Mouse (Mus musculus) small intestine, adult 2 months (tissue): ENCODE data around the gene Gpld1. TPM values are rescaled to one million over a fixed set of nuclear protein-coding genes. Genes with fewer than 3 reads are reported as not detected.
"Not testable (repeated sequence)": the region's sequence is repeated elsewhere in the genome, so short reads cannot be mapped to it uniquely, and the experiment has no call there.

ENCODE experiments used
- H3K27ac ChIP-seq: fragments of 200-500 bp; 2 replicates; pipeline ENCODE4 v1.5.1; 2012; ENCODE audit warnings: low read depth, low read length, control low read depth, inconsistent platforms; ENCODE audit not compliant: insufficient read depth
- H3K27me3 ChIP-seq: fragments of 200-500 bp; 2 replicates; pipeline ENCODE4 v1.6.1; 2012; ENCODE audit warnings: mild to moderate bottlenecking, moderate library complexity, low read length, inconsistent platforms; ENCODE audit not compliant: control insufficient read depth, insufficient read depth
- H3K36me3 ChIP-seq: fragments of 200-500 bp; 2 replicates; pipeline ENCODE4 v1.6.1; 2012; ENCODE audit warnings: mild to moderate bottlenecking, low read length, control low read depth, inconsistent platforms; ENCODE audit not compliant: control insufficient read depth, insufficient read depth
- H3K4me1 ChIP-seq: fragments of 200-500 bp; 2 replicates; pipeline ENCODE4 v1.6.1; 2012; ENCODE audit warnings: low read length, inconsistent platforms, mixed read lengths; ENCODE audit not compliant: control insufficient read depth, insufficient read depth, insufficient read length
- H3K4me3 ChIP-seq: fragments of 200-500 bp; 2 replicates; pipeline ENCODE4 v1.5.1; 2012; ENCODE audit warnings: low read depth, mild to moderate bottlenecking, control low read depth, inconsistent platforms, low read length, moderate library complexity
- CTCF ChIP-seq: fragments of 200-500 bp; IDR thresholded peaks from 2 replicates; pipeline ENCODE4 v1.5.1; 2012; ENCODE audit warnings: low read depth, mild to moderate bottlenecking, control low read depth, inconsistent platforms, low read length, moderate library complexity, mixed read lengths; ENCODE audit not compliant: insufficient replicate concordance, insufficient read length; ENCODE audit errors: extremely low read depth
- POLR2A ChIP-seq: fragments of 200-500 bp; IDR thresholded peaks from 2 replicates; pipeline ENCODE4 v1.6.1; 2012; ENCODE audit warnings: low read depth, mild to moderate bottlenecking, control low read depth, inconsistent platforms, low read length, moderate library complexity
- WGBS: fragments of 180-500 bp; shearing (Covaris S2); methylation state at CpG from one replicate; pipeline ENCODE4 v1.1.7; 2018; 5-methylcytosine and 5-hydroxymethylcytosine counted together
- polyA plus RNA-seq: library from polyadenylated mRNA; depleted of rRNA; stranded (reverse); fragments of >200 nt; gene quantifications from 2 replicates; pipeline ENCODE4 v1.2.3, GENCODE M21; 2012

Gpld1 gene
- polyA plus RNA-seq, 1 experiment, result 1.7 TPM

DNA sequence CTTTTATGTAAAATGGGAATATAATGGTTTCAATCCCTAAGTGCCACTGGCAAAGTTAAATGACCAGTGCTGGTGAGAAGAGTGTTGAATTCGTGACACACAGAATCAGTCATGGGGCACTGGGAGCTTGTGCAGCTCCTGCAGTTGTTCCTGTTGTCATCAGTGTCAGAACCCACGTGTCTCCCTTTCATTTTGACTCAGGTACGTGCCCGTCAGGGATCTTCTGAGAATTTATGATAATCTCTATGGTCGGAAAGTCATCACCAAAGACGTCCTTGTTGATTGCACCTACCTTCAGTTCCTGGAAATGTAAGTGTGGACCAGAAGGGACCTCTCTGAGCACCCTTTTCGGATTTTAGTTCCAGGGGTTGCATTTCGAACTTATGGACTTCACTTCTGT is 19.2 kb downstream of the Gpld1 start:
- 82% methylated on average over 8 of the region's 8 CpGs for WGBS
- Histone ChIP-seq H3K27me3 (no peaks in the 10 kb centered on the region), H3K4me1 (peaks cover 4% of the 10 kb centered on the region; the same call in 1 of the 2 replicates), H3K4me3 (no peak overlapping the region), H3K36me3 (no peaks in the 10 kb centered on the region), H3K27ac (no peak overlapping the region)
- no peak for TF ChIP-seq POLR2A
- no peak for TF ChIP-seq CTCF

DNA sequence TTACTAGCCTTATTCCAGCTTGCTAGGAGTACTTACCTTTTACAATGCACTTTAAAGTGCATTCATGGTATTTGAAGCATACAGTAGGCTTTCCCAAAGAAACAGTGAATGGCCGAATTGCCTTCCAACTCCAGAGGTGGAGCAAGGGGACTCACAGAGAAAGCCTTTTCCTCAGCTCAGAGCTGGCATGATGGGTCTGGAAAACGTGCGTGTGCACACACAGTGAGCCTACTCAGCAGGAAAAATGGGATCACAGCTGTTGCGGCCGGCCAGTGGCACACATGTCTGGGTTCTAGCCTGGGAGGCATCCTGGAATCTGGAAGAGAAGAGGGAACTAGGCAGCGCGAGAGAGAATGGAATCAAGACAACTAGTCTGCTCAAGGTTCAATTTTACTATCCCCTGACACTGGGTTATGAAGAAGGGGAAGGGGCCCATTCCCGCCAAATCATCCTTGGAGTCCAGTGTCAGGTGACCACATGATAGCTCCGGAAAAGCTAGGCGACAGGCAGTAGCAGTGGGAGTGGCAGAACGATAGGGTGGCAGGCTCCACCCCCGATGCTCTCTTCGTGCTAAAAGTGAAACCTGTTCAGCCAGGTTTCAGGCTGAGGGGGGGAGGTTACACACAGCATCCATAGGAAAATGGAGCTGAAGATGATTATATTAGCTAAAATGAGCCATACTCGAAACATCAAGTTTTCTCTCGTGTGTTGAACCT is 22.3 kb downstream of the Gpld1 start:
- Histone ChIP-seq H3K4me3 (peak overlapping the region; percentile 40), H3K27ac (no peak overlapping the region), H3K36me3 (no peaks in the 10 kb centered on the region), H3K4me1 (peaks cover 4% of the 10 kb centered on the region; the same call in 1 of the 2 replicates), H3K27me3 (no peaks in the 10 kb centered on the region)
- no peak for TF ChIP-seq POLR2A
- TF ChIP-seq CTCF, result no peak
- WGBS, result 10% methylated on average over 15 of the region's 15 CpGs

DNA sequence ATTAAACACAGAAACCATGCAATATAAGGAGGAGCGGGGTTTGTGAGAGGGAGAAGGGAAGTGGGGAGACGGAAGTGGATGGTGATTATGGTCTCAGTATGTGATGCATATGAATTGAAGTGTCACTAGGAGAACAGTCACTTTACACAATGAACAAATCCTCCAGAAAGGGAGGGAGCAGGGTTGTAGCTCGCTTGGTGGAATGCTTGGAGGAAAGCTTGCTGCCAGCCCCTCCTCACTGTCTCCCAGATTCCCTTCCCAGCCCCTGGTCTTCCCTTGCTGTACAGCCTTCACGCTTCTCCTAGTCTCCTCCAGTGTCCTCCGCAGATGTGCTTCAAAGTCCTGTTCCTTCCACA is 22.9 kb downstream of the Gpld1 start:
- no peak overlapping the region for H3K27ac ChIP-seq
- peaks cover 4% of the 10 kb centered on the region; the same call in 1 of the 2 replicates for H3K4me1 ChIP-seq
- WGBS, result 44% methylated on average over 5 of the region's 5 CpGs
- no peaks in the 10 kb centered on the region for H3K27me3 ChIP-seq
- TF ChIP-seq CTCF, result no peak
- no peak for TF ChIP-seq POLR2A
- peak overlapping the region; percentile 40; the same call in 1 of the 2 replicates for H3K4me3 ChIP-seq
- H3K36me3 ChIP-seq, result no peaks in the 10 kb centered on the region

- not testable (repeated sequence) for H3K36me3 ChIP-seq, H3K4me3 ChIP-seq, H3K27me3 ChIP-seq, H3K27ac ChIP-seq, H3K4me1 ChIP-seq
- 43% methylated on average over 3 of the region's 3 CpGs for WGBS
Measured at GRCm38 (mm10) chr13:24971776-24972175, 28.8 kb downstream of the Gpld1 start.

DNA sequence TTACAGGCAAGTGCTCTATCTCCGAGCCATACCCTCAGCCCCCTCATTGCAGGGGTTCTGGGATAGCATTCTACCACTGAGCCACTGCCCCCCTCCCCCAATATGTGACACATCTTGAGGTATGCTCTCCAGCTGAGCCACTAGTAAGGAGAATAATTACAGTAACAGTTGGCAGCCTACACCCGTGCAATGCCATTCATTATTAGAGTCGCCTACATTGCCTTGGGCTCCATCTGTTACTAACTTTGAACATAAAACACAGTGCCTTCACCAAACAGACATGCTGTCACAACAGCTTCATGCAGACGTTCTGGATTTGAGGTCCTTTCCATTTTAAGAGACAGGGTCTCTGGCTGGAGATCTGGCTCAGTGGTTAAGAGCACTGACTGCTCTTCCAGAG is 33.4 kb downstream of the Gpld1 start:
- H3K36me3 ChIP-seq, result no peaks in the 10 kb centered on the region
- 94% methylated on average over 4 of the region's 4 CpGs for WGBS
- no peak for TF ChIP-seq CTCF
- no peak for TF ChIP-seq POLR2A
- H3K27ac ChIP-seq, result no peak overlapping the region
- no peaks in the 10 kb centered on the region for H3K27me3 ChIP-seq
- H3K4me3 ChIP-seq, result no peak overlapping the region
- H3K4me1 ChIP-seq, result peaks cover 19% of the 10 kb centered on the region

DNA sequence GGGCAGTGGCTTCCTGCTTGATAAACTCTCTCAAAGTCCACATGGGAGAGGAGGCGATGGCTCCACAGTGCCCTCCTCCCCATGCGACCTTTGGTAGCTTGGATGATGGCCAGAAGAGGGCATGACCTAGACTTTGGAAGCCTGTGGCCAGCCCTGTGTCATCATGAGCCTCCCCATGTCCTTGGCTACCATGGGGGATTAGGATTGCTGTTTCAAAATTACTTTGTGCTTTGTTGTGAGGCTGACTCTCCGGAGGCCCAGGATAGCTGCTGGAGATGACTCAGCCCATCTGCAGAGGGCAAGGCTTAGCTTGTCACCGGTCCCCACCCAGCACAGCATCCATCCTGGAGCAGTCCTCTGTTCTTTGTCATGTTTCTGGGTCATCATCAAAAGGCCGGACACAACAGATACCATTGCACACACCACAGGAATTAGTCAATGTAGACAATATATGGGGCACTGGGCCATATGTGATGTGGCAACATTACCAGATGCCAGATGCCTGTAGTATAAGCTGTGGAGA is 34.9 kb downstream of the Gpld1 start:
- WGBS, result 41% methylated on average over 5 of the region's 5 CpGs
- TF ChIP-seq CTCF (no peak), POLR2A (no peak)
- Histone ChIP-seq H3K27me3 (no peaks in the 10 kb centered on the region), H3K4me3 (no peak overlapping the region), H3K27ac (peak overlapping the region; percentile 82; the same call in 1 of the 2 replicates), H3K36me3 (0 out of 2 replicates have a peak, but pooled peaks cover under 1% of the 10 kb centered on the region), H3K4me1 (peaks cover 13% of the 10 kb centered on the region)

GRCm38 (mm10) chr13:24981031-24981430 is 38.1 kb downstream of the Gpld1 start:
- H3K27ac ChIP-seq, result no peak overlapping the region
- H3K4me3 ChIP-seq, result no peak overlapping the region
- TF ChIP-seq POLR2A (no peak), CTCF (no peak)
- WGBS, result 72% methylated on average over 6 of the region's 6 CpGs
- H3K36me3 ChIP-seq, result peaks cover 7% of the 10 kb centered on the region
- peaks cover 13% of the 10 kb centered on the region for H3K4me1 ChIP-seq
- no peaks in the 10 kb centered on the region for H3K27me3 ChIP-seq
